Mouse (Mus musculus) adrenal gland, adult 2 months (tissue): ENCODE results near the gene Khdc3. TPM values are rescaled to one million over a fixed set of nuclear protein-coding genes. Genes with fewer than 3 reads are reported as not detected.
A peak's percentile ranks its signal among the peaks of the same experiment; 100 is the strongest.
"Not testable (repeated sequence)": the region's sequence is repeated elsewhere in the genome, so short reads cannot be mapped to it uniquely, and the experiment has no call there.

Experiments
- DNase-seq: peaks from one replicate; pipeline ENCODE4 v3.0.0; 2021
- long read RNA-seq: library from polyadenylated mRNA; stranded (forward); transcript quantifications from one replicate; pipeline ENCODE4 v2.0.0, GENCODE M21; 2021
- polyA plus RNA-seq: library from polyadenylated mRNA; depleted of rRNA; stranded (reverse); fragments of >200 nt; gene quantifications from 2 replicates; pipeline ENCODE4 v1.2.3, GENCODE M21; 2012; rRNA removed
- total RNA-seq, 2 experiments: library from RNA; stranded (reverse); gene quantifications; 2 replicates each; pipeline ENCODE4 v1.2.3; 2021

The Khdc3 gene
- total RNA-seq (under 1 TPM in 1 of 2 experiments, not detected in 1; 0.48 TPM), polyA plus RNA-seq (0.25 and 0.33 TPM in 2 replicates)
- long read RNA-seq, result 0 reads

- DNase-seq, result no peak
Measured at GRCm38 (mm10) chr9:73101536-73101935, at the start of gene Khdc3. TSS of gene Khdc3 (plus strand) at chr9:73101836.

DNA sequence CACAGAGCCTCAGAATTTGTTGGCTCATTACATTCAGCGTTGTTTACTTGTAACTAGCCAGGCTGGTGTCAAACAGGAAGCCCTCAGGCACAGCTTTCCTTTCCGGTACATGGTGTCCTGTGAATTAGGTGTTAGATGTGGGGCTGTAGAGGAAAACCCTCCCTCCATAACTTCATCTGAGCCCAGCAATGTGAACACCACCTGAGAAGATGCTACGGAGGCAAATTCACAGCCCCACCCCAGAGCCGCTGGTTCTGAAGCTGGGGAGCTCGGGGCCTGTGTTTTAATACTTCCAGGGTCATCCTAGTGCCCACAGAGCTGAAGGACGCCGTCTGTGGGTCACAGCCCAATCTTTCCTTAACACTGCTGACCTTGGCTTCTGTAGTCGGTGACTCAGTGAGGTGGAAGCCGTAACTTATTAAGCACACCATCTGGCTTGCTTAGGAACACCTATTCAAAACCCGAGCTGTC lies 46.2 kb upstream of the Khdc3 start:
- peak; percentile 83 for DNase-seq

GRCm38 (mm10) chr9:73059224-73059623 lies 42.4 kb upstream of the Khdc3 start:
- no peak for DNase-seq

- DNase-seq, result peak; percentile 68
Measured at GRCm38 (mm10) chr9:73063621-73064290, 37.9 kb upstream of the Khdc3 start.

- DNase-seq, result no peak
Measured at GRCm38 (mm10) chr9:73067086-73067485, 34.5 kb upstream of the Khdc3 start.

DNA sequence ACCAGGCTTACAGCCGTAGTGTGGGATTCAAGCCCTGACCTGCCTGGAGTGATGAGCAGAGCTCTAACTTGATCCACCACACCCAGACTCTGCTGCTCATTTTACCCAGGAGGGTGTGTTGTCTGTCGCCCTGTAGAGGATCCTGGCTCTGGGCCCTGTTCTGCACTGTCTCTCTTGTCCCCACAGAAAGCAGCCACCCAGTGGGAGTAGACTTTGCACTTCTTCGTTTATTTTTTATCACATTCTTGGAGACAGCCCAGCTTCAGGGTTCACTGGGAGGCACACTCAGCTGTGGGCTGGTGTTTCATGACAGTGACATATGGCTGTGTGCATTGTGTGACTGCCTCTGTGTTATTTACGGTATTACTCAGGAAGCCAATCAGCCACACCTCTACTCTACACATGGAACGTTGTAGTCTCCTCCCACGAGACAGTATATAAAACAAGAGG lies 33.4 kb upstream of the Khdc3 start:
- DNase-seq, result no peak

DNA sequence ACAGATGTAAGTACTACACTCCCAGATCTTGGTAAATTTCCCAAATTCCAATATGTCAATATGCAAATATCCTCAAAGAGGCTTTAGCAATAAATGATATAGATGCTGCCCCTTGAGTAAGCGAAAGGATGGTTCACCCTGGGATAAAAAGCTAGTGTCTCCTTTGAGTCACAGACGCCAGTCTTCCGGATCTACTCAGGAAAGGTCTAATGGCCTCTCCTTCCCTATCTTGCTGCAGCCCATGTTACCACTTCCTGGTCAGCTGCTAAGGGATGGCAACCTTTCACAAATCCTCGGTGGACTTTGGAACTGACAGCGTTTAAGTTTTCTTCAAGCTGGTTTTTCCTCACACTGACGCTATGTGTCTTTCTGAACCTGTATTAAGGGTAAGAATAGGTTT lies 32.9 kb upstream of the Khdc3 start:
- no peak for DNase-seq

GRCm38 (mm10) chr9:73070971-73071659 lies 30.5 kb upstream of the Khdc3 start:
- no peak for DNase-seq

DNA sequence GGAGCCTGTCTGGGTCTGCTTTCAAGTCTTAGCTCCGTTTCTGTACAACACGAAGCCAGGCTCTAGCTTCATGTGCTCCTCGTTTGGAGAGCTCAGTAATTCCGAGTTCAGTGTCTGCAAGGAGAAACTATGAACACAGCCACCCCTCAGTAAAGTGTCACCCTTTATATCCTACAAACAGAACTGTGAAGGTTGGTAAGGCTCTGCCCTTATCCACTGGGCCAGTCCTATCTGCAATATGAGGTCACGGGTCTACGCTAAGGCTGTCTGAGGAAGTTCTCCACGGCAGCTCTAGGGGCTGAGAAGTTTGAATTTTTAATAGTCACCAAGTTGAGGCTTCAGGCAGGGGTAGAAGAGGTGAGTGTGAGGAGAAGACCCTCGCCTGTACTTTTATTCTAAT lies 29.2 kb upstream of the Khdc3 start:
- no peak for DNase-seq

- no peak for DNase-seq
Measured at GRCm38 (mm10) chr9:73073169-73073568, 28.5 kb upstream of the Khdc3 start.

GRCm38 (mm10) chr9:73079349-73079748 lies 22.3 kb upstream of the Khdc3 start:
- DNase-seq, result not testable (repeated sequence)

- no peak for DNase-seq
Measured at GRCm38 (mm10) chr9:73079801-73080325, 21.8 kb upstream of the Khdc3 start.

- DNase-seq, result no peak
Measured at GRCm38 (mm10) chr9:73082291-73083000, 19.2 kb upstream of the Khdc3 start.

DNA sequence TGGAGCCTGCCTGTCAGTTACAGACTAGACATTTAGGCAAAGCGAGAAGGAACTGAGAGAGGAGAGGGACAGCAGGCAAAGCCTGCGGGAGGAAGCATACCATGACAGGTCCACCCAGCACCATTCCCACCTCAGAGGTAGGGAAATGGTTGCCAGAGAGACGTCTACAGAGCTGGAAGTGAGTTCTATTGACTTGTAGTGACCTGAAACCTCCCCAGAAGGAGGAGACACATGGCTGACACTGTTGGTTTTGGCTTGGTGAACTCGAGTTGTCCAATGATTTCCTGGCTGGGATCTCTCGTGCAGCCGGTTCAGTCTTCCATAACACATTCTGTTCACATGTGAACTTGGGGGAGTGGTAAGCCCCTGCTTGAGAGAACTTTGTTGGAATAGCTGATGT lies 17.7 kb upstream of the Khdc3 start:
- DNase-seq, result no peak

- no peak for DNase-seq
Measured at GRCm38 (mm10) chr9:73085845-73086244, 15.8 kb upstream of the Khdc3 start.

GRCm38 (mm10) chr9:73087121-73087520 lies 14.5 kb upstream of the Khdc3 start:
- no peak for DNase-seq

GRCm38 (mm10) chr9:73087581-73087980 lies 14.1 kb upstream of the Khdc3 start:
- no peak for DNase-seq

DNA sequence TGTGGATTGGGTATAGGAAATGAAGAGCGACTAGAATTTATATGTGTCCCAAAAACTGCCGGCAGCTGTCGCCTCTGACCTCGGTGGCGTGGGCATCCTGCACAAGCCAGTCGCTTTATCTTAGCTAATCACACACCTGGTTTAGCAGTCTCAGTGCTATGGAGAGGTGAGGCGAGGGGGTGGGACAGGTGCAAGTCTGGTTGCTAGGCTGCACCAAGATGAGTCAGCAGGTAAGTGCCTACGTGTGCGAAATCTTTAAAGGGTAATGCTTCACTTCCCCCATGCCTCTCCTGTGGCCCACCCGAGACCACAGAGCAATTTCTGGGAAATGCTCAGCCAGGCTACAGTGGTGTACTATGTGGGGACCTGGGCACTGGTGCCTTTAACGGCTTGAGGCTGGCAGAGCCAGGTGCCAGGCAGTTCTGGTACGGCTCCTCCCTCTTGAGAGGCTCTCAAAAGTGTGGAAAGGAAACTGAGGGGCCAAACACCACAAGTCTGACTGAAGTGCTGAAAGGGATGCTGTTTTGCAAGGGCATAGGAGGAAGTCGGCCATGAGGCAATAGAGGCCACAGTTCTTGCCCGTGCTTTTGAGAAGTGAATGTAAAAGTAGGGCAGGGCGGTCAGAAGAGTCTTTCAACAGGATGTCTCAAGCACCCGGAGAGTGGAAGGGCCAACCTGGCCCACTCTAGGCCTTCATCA lies 12.3 kb upstream of the Khdc3 start:
- no peak for DNase-seq

- no peak for DNase-seq
Measured at GRCm38 (mm10) chr9:73090121-73090520, 11.5 kb upstream of the Khdc3 start.

- peak; percentile 43 for DNase-seq
Measured at GRCm38 (mm10) chr9:73091747-73092146, 9.9 kb upstream of the Khdc3 start.

- DNase-seq, result no peak
Measured at GRCm38 (mm10) chr9:73094580-73094979, 7.1 kb upstream of the Khdc3 start.

- no peak for DNase-seq
Measured at GRCm38 (mm10) chr9:73097898-73098297, 3.7 kb upstream of the Khdc3 start.
